Mouse (Mus musculus): ENCODE data around the gene Cyp2c23.

- TF ChIP-seq GATA1 (IDR thresholded peaks at IDR 0.05; ENCODE audit: borderline replicate concordance, low read length) (no peak), FLI1 (IDR thresholded peaks at IDR 0.05; ENCODE audit: low read length) (no peak)
Observed at GRCm38 (mm10) chr19:44068232-44068631, 39.2 kb upstream of the Cyp2c23 start.

All from megakaryocyte, embryonic 14.5 days (primary cell).